ENCODE assay signal across 7 mouse cellular contexts in the genomic region with DNA sequence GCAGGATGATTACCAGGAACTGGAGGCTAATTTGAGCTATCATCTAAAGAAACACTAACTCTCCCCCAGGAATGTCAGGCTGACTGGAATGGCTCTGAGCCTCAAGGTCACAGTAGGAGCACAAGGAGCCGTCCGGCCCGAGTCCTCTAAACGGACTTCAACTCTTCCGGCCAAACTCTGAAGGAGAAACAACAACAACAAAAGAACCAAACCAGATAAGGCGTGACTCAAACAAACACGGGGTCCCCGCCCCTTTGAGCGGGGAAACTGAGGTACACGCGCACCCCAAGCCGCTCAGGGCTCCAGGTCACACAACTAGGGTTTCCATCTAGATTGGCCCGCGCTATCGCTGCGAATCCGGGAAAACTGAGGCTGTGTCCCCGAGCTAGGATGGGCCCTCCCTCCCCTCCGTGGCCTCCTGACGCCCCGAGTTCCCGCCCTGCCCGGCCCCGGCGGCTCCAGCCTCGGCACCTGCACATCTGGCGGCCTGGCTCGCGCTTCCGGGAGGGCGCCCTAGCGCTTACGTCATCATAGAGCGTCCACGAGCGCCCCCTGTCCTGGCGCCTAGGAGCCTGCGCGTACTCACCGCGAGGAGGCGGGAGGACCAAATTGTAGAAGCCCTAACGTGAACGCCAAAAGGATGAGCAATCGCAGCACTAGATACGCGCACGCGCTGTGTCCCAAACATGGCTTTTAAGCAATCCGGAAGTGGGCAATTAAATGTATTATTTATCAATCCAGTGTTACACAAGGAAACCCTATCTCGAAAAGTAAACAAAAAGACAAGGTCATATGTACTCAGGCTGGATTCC. TPM values are rescaled to one million over a fixed set of nuclear protein-coding genes. Genes with fewer than 3 reads are reported as not detected.
DNase-seq lines count a peak whose midpoint lies in the region; ATAC-seq lines count a peak whose summit lies in the region.

No protein-coding gene starts in this region.

- no peaks in the 10 kb centered on the region for H3K27me3 ChIP-seq in intestine, embryonic 15.5 days (replicated peaks)
- H3K27me3 ChIP-seq in midbrain, embryonic 10.5 days (ENCODE audit: low read depth, poor library complexity, severe bottlenecking), result no peaks in the 10 kb centered on the region

- peak; percentile 91 for ATAC-seq in intestine, embryonic 15.5 days

- H3K9ac ChIP-seq in intestine, embryonic 15.5 days, result peak overlapping the region; percentile 78

- under 1% methylated on average over 49 of the region's 51 CpGs for WGBS in intestine, embryonic 15.5 days
- WGBS in midbrain, embryonic 10.5 days, result under 1% methylated on average over 51 of the region's 51 CpGs

- H3K36me3 ChIP-seq in intestine, embryonic 15.5 days, result peaks cover 3% of the 10 kb centered on the region; the same call in 1 of the 2 replicates
- H3K36me3 ChIP-seq in midbrain, embryonic 10.5 days, result peaks cover 26% of the 10 kb centered on the region

- H3K27ac ChIP-seq in intestine, embryonic 15.5 days, result peak overlapping the region; percentile 83
- H3K27ac ChIP-seq in midbrain, embryonic 10.5 days (replicated peaks), result peak overlapping the region; percentile 87

- H3K9me3 ChIP-seq in intestine, embryonic 15.5 days, result no peaks in the 10 kb centered on the region
- no peaks in the 10 kb centered on the region for H3K9me3 ChIP-seq in midbrain, embryonic 10.5 days (replicated peaks)

- DNase-seq in adrenal gland, adult (ENCODE audit: inconsistent age in 2 of 2, low spot score in 1 of 2), result peak; percentile 97 to 98
- peak; percentile 99 for DNase-seq in embryo, embryonic 10.5 days (ENCODE audit: low spot score)
- peak; percentile 95 for DNase-seq in gastrocnemius, postnatal 25 days
- peak; percentile 97 to 98 for DNase-seq in left cerebral cortex, postnatal 25 days (ENCODE audit: low spot score in 2 of 2)
- DNase-seq in midbrain, embryonic 10.5 days (ENCODE audit: low spot score), result peak; percentile 94
- DNase-seq in right cerebral cortex, postnatal 4 days, result peak; percentile 95

- H3K4me2 ChIP-seq in intestine, embryonic 15.5 days (replicated peaks), result peak overlapping the region; percentile 65

- peak overlapping the region; percentile 61 for H3K4me3 ChIP-seq in intestine, embryonic 15.5 days (replicated peaks)
- H3K4me3 ChIP-seq in midbrain, embryonic 10.5 days, result peak overlapping the region; percentile 69

- intact Hi-C loops in left cerebral cortex, postnatal 25 days (cut with DNase I), result no loop called here

- peaks cover 13% of the 10 kb centered on the region for H3K4me1 ChIP-seq in intestine, embryonic 15.5 days (replicated peaks)
- peaks cover 40% of the 10 kb centered on the region for H3K4me1 ChIP-seq in midbrain, embryonic 10.5 days

RNA-seq across cellular contexts. Expression of a gene that starts 4.7 kb away (rescaled TPM):
- 100 to 1,000 TPM; 100 to 104 TPM for total RNA-seq in gastrocnemius, postnatal 25 days (2021)
- polyA plus RNA-seq in intestine, embryonic 15.5 days (2015; fragmentation: Nextera tagmentation; extraction: Ambion mirVana), result 277 and 331 TPM in 2 replicates
- 100 to 1,000 TPM; 403 TPM for total RNA-seq in left cerebral cortex, postnatal 25 days (2021)
- 300 and 314 TPM in 2 replicates for polyA plus RNA-seq in midbrain, embryonic 10.5 days (2016; fragmentation: Nextera tagmentation; extraction: Ambion mirVana)

RNA-seq across cellular contexts. Expression of a gene that starts 5.0 kb away (rescaled TPM):
- total RNA-seq in gastrocnemius, postnatal 25 days (2021), result 10 to 100 TPM; 70.9 to 71.9 TPM
- 60.5 and 65.8 TPM in 2 replicates for polyA plus RNA-seq in intestine, embryonic 15.5 days (2015; fragmentation: Nextera tagmentation; extraction: Ambion mirVana)
- total RNA-seq in left cerebral cortex, postnatal 25 days (2021), result 10 to 100 TPM; 43.1 to 47.7 TPM
- polyA plus RNA-seq in midbrain, embryonic 10.5 days (2016; fragmentation: Nextera tagmentation; extraction: Ambion mirVana), result 56.5 and 58.8 TPM in 2 replicates

RNA-seq across cellular contexts. Expression of a gene that starts 12.2 kb away (rescaled TPM):
- total RNA-seq in gastrocnemius, postnatal 25 days (2021), result 100 to 1,000 TPM; 785 to 797 TPM
- 957 and 992 TPM in 2 replicates for polyA plus RNA-seq in intestine, embryonic 15.5 days (2015; fragmentation: Nextera tagmentation; extraction: Ambion mirVana)
- total RNA-seq in left cerebral cortex, postnatal 25 days (2021), result 100 to 1,000 TPM; 886 to 927 TPM
- 836 and 881 TPM in 2 replicates for polyA plus RNA-seq in midbrain, embryonic 10.5 days (2016; fragmentation: Nextera tagmentation; extraction: Ambion mirVana)

RNA-seq across cellular contexts. Expression of a gene that starts 16.2 kb away (rescaled TPM):
- total RNA-seq in gastrocnemius, postnatal 25 days (2021), result 100 to 1,000 TPM; 112 to 120 TPM
- polyA plus RNA-seq in intestine, embryonic 15.5 days (2015; fragmentation: Nextera tagmentation; extraction: Ambion mirVana), result 121 and 132 TPM in 2 replicates
- 100 to 1,000 TPM; 104 TPM for total RNA-seq in left cerebral cortex, postnatal 25 days (2021)
- polyA plus RNA-seq in midbrain, embryonic 10.5 days (2016; fragmentation: Nextera tagmentation; extraction: Ambion mirVana), result 138 and 140 TPM in 2 replicates

RNA-seq across cellular contexts. Expression of a gene that starts 16.5 kb away (rescaled TPM):
- total RNA-seq in gastrocnemius, postnatal 25 days (2021), result 10 to 100 TPM in 1 of 2 experiments, 1 to 10 TPM in 1; 8.1 to 19.3 TPM
- polyA plus RNA-seq in intestine, embryonic 15.5 days (2015; fragmentation: Nextera tagmentation; extraction: Ambion mirVana), result 15.9 TPM in 2 replicates
- 10 to 100 TPM; 15.1 to 17.7 TPM for total RNA-seq in left cerebral cortex, postnatal 25 days (2021)
- 18.0 and 22.7 TPM in 2 replicates for polyA plus RNA-seq in midbrain, embryonic 10.5 days (2016; fragmentation: Nextera tagmentation; extraction: Ambion mirVana)

Comparison
In these comparisons a context has a peak if more than half of its experiments do, and no peak if none do; other contexts are left out.
1. Peak in every context shown above with its lines: DNase-seq, ATAC-seq, H3K4me3 ChIP-seq and H3K27ac ChIP-seq.